Mouse (Mus musculus): Measurements from ENCODE around the gene Bora. TPM values are rescaled to one million over a fixed set of nuclear protein-coding genes. Genes with fewer than 3 reads are reported as not detected.

The Bora gene
- total RNA-seq, 2 experiments from 2014 or later: 2.0 to 2.4 TPM

GRCm38 (mm10) chr14:99058959-99059586 lies 13.1 kb downstream of the Bora start:
- DNase-seq (ENCODE audit: extremely low spot score in 1 of 2, low spot score in 1 of 2): no peak

DNA sequence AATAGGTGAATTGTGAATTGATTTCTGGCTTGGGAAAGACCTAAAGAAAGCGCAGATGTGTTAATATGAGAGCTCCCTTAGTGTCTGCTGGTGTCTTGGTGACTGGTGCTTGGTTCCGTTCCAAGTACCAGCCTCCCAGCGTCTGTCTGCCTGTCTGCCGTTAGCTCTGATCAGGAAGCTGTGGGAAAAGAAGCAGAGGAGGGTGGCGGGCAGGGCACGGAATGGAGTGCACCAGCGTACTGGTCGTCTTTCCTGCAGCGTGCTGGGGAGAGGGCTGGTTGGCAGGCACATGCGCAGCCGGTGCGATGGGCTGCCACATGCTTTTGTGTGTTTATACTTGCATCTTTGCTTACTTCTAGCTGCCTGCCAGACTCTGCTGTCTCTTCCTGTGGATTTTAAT lies 14.6 kb downstream of the Bora start:
- peak in 1 of 2 experiments; percentile 31 for DNase-seq (ENCODE audit: extremely low spot score in 1 of 2, low spot score in 1 of 2)

DNA sequence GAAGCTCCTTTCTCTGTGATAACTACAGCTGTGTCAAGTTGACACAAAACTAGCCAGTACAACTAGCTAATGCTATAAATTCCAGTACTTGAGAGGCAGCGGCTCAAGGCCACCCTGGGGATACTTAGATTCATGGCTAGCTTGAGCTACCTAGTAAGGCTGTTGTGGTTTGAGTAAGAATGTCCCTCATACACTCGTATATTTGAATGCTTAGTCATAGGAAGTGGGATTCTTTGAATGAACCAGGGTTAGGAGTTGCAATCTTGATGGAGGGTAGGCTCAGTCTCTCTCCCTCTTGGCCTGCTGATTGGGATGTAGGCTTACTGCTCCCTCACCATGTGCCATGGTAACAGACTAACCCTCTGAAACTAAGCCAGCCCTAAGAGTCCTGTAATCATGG lies 17.1 kb downstream of the Bora start:
- DNase-seq (ENCODE audit: extremely low spot score in 1 of 2, low spot score in 1 of 2): no peak

DNA sequence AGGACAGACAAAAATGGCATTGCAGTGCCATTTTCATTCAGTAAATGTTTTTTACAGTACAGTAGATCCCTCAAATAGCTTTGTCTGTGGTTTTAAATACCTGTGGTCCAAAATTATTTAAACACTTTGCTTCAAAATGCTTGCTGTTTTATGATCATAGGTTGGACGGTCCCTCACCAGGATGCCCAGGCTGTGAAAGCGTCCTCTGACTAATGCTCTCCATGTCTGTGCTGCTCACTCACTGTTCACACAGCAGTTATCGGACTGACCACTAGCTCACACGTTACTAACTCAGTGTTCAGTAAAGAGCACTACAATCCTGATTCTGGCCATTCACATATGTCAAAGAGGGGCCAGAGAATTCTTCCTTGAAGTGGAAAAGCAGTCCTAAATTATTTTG lies 25.1 kb downstream of the Bora start:
- DNase-seq (ENCODE audit: extremely low spot score in 1 of 2, low spot score in 1 of 2): no peak

DNA sequence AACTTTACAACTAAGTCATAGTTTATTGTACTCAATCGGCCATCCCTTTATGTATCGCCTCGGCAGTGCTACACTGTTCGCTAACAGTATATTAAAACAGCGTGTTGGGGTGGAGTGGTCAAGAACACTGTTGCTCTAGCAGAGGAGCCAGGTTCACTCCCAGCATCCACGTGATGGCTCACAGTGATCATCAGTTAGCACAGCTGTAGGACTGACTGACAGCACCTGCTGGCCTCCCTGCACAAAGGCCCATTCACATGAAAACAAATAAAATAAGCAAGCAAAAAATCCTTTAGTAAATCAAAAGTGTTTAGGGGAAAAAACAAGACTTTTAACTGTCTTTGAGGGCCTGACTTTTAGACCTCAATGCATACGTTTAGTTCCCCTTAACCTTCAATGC lies 42.9 kb downstream of the Bora start:
- no peak for DNase-seq (ENCODE audit: extremely low spot score in 1 of 2, low spot score in 1 of 2)

- peak; percentile 96 to 97 for DNase-seq (ENCODE audit: extremely low spot score in 1 of 2, low spot score in 1 of 2)
Observed at GRCm38 (mm10) chr14:99099267-99099966, 53.4 kb downstream of the Bora start, which contains the start of the genes Pibf1 and Dis3. Gene Pibf1, plus strand, starts transcription at chr14:99099424. Gene Dis3, minus strand, starts transcription at chr14:99099770.

DNA sequence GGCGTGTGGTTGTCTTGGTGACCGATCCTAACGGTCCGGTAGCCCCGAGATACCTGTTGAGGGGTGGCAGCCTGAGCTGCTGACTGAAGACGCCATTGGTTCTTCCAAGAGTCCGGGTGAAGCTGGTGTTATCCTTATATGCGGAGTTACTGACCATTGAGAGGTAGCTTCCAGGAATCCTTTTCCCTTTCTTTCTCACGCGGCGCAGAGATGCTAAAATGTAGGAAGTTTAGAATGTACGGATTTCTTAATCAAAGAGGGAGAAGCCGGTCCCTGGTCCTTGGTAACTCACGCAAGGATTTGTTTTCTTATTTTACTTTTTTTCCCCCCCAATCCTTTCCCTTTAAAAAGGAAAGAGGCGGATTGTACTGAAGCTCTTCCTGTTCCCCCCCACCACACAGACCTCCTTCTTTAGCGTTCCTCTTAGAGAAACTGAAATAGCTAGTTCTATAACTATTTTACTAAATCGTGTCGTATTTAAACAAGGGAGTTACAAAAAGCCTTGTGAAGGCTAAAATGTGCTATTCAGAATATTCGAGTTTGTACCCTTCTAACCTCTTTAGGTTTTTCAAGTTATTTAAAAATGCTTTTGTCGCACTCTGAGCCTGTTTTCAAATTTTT lies 54.1 kb downstream of the Bora start:
- DNase-seq (ENCODE audit: extremely low spot score in 1 of 2, low spot score in 1 of 2): no peak

- DNase-seq (ENCODE audit: extremely low spot score in 1 of 2, low spot score in 1 of 2): no peak
Observed at GRCm38 (mm10) chr14:99103050-99103449, 57.0 kb downstream of the Bora start.

DNA sequence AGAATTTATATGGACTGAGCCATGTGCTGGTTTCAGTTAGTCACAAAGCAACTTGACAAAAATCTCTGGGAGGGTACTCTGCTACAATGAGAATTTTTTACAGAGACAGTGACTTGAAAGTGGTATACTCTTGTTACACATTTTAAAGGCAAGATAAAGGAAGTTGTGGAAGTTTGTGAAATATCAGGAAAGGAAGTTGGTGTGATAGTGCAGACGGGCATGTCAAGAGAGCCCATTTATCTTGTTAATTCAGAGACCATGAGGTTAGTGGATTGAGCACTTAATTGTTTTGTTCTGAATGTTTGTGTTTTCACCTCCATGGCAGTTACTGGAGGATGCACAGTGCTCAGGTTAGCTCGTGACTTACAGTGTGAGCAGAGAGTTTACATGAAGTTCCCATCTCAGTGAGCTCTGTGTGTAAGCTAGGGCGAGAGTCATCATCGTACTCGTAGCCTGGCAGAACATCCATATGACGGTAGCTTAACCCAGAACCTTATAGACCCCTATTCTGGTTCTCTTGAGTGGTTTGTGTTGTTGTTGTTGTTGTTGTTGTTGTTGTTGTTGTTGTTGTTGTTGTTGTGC lies 58.6 kb downstream of the Bora start:
- no peak for DNase-seq (ENCODE audit: extremely low spot score in 1 of 2, low spot score in 1 of 2)

GRCm38 (mm10) chr14:99106671-99107070 lies 60.6 kb downstream of the Bora start:
- DNase-seq (ENCODE audit: extremely low spot score in 1 of 2, low spot score in 1 of 2): no peak

DNA sequence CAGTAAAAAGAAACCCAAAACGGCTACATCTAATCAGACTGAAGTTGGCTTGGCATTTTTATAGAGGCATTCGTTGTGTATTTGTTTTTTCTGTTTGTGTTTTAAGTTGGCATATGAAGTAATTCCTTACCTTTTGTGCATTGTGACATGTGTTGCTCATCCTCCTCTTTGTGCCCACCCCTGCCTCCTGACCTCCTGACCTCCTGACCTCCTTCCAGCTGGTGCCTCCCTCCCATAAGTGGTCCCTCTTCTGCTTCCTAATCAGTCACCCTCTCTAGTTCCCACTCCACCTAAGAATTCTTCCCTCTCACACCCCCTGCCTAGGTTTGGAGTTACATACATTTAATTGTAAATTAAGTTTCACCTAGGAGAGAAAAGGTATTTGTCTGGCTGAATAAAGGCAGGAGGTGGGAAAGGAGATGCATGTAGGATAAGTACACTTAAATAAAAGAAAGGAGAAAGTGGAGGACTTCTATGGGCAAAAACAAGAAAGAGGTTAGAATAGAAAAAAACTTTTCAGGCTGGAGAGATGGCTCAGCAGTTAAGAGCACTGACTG lies 61.7 kb downstream of the Bora start:
- no peak for DNase-seq (ENCODE audit: extremely low spot score in 1 of 2, low spot score in 1 of 2)

DNA sequence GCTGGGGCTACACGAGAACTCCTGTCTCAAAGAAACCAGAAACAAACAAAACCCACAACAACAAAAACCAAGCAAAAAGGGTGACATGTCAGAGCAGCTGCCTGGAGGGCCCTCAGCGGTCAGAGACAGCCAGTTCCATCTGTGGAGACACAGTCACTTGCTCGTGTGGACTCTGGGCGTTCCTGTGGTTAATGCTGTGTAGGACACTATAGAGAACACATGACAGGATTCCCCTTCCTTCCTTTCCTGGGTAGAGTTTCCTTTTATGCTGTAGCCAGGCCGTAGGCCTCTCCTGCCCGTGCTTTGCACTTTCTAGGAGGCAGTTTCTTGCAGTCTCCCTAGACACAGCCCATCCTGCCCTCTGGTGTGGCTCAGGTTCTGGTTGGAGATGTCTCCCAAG lies 62.7 kb downstream of the Bora start:
- no peak for DNase-seq (ENCODE audit: extremely low spot score in 1 of 2, low spot score in 1 of 2)

GRCm38 (mm10) chr14:99117576-99117975 lies 71.6 kb downstream of the Bora start:
- no peak for DNase-seq (ENCODE audit: extremely low spot score in 1 of 2, low spot score in 1 of 2)

- DNase-seq (ENCODE audit: extremely low spot score in 1 of 2, low spot score in 1 of 2): no peak
Observed at GRCm38 (mm10) chr14:99121584-99122339, 75.7 kb downstream of the Bora start.

GRCm38 (mm10) chr14:99124076-99124475 lies 78.1 kb downstream of the Bora start:
- no peak for DNase-seq (ENCODE audit: extremely low spot score in 1 of 2, low spot score in 1 of 2)

Other genes with a start within 250 kb of the Bora start
- gene Rpl36a-ps1, start 51.9 kb upstream of the Bora start, total RNA-seq (2021): under 1 TPM in 1 of 2 experiments, not detected in 1; 0.71 TPM
- gene Mzt1, start 88 bp upstream of the Bora start, total RNA-seq (2021): 10 to 100 TPM; 65.1 to 67.7 TPM
- 10 to 100 TPM; 14.2 to 16.8 TPM for gene Pibf1, start 53.2 kb downstream of the Bora start, total RNA-seq (2021)
- 10 to 100 TPM; 15.9 to 17.7 TPM for gene Dis3, start 53.5 kb downstream of the Bora start, total RNA-seq (2021)

Measured in layer of hippocampus, postnatal 25 days (tissue).